Mouse (Mus musculus): ENCODE results near the gene Fam161a. TPM values are rescaled to one million over a fixed set of nuclear protein-coding genes. Genes with fewer than 3 reads are reported as not detected.

Fam161a gene
- polyA plus RNA-seq, 1 experiment from 2014 or later: 9.0 TPM

DNA sequence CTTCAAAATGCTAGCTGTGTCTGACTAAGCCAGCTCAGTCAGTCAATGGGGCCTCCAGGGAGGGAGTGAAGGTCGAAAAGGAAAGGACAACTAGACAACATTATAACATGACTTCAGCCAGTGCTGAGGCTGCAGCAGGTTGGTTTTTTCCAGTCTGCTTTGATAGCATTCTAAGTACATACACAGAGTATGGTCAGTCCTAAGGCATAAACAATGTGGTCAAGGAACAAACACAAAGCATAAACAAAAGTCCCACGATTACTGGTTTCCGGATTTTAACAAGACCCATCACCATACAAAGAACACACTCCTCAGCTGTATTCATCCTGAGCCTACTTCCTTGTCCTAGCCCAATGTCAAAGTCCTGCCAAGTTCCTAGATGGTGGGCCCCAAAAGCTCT, 21.8 kb upstream of the Fam161a start:
- no peak overlapping the region for H3K27ac ChIP-seq
- no peak overlapping the region for H3K9ac ChIP-seq
- no peaks in the 10 kb centered on the region for H3K36me3 ChIP-seq (replicated peaks; ENCODE audit: control insufficient read depth, insufficient read depth)
- DNase-seq (ENCODE audit: low spot score) (no peak), ATAC-seq (ENCODE audit: low FRiP score) (no peak)
- no peak overlapping the region for H3K4me2 ChIP-seq (replicated peaks)
- H3K4me1 ChIP-seq (replicated peaks; ENCODE audit: control insufficient read depth, insufficient read depth, low read length): peaks cover 15% of the 10 kb centered on the region
- H3K9me3 ChIP-seq (ENCODE audit: control insufficient read depth, low read length): no peaks in the 10 kb centered on the region
- H3K27me3 ChIP-seq (ENCODE audit: control insufficient read depth, insufficient read depth, low read length): no peaks in the 10 kb centered on the region
- WGBS: 91% methylated on average over 3 of the region's 3 CpGs
- no peak overlapping the region for H3K4me3 ChIP-seq (replicated peaks; ENCODE audit: low read length)

DNA sequence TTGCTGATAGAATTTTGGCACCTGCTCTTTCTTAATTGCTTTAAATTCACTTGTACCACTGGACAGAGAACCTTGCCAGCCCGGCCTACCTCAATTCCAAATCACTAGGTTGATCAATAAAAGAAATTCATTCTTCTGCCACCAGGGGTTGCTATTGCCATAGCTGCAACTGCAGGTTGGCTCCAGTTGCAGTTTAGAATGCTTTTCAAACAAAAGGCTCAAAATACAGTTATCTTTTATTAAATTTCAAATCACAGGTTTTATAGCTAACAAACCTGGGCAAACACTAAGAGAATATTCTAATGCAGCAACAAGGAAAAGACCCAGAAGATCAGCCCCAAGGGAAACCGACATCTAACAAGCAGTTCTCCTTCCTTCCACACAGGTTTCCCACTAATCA, 20.0 kb upstream of the Fam161a start:
- Histone ChIP-seq H3K27ac (no peak overlapping the region), H3K27me3 (ENCODE audit: control insufficient read depth, insufficient read depth, low read length) (no peaks in the 10 kb centered on the region), H3K36me3 (replicated peaks; ENCODE audit: control insufficient read depth, insufficient read depth) (no peaks in the 10 kb centered on the region), H3K4me1 (replicated peaks; ENCODE audit: control insufficient read depth, insufficient read depth, low read length) (peaks cover 16% of the 10 kb centered on the region), H3K4me2 (replicated peaks) (no peak overlapping the region), H3K9ac (no peak overlapping the region), H3K9me3 (ENCODE audit: control insufficient read depth, low read length) (no peaks in the 10 kb centered on the region), H3K4me3 (replicated peaks; ENCODE audit: low read length) (no peak overlapping the region)
- no peak for ATAC-seq (ENCODE audit: low FRiP score)
- WGBS: 45% methylated on average over 2 of the region's 2 CpGs
- DNase-seq (ENCODE audit: low spot score): peak; percentile 80

GRCm38 (mm10) chr11:22989786-22990185, 17.5 kb upstream of the Fam161a start:
- Histone ChIP-seq H3K9ac (peak overlapping the region; percentile 90), H3K4me1 (replicated peaks; ENCODE audit: control insufficient read depth, insufficient read depth, low read length) (peaks cover 17% of the 10 kb centered on the region), H3K4me2 (replicated peaks) (peak overlapping the region; percentile 85), H3K36me3 (replicated peaks; ENCODE audit: control insufficient read depth, insufficient read depth) (peaks cover 17% of the 10 kb centered on the region), H3K27ac (peak overlapping the region; percentile 96), H3K27me3 (ENCODE audit: control insufficient read depth, insufficient read depth, low read length) (no peaks in the 10 kb centered on the region), H3K4me3 (replicated peaks; ENCODE audit: low read length) (peak overlapping the region; percentile 79), H3K9me3 (ENCODE audit: control insufficient read depth, low read length) (no peaks in the 10 kb centered on the region)
- no peak for DNase-seq (ENCODE audit: low spot score)
- WGBS: 50% methylated on average over 1 of the region's 1 CpGs
- peak; percentile 2; the same call in 1 of the 2 replicates for ATAC-seq (ENCODE audit: low FRiP score)

GRCm38 (mm10) chr11:22990393-22991126, 16.8 kb upstream of the Fam161a start, which contains the start of gene Cct4:
Cct4 (plus strand) TSS chr11:22990519.
- peak within 1 kb of the TSS; percentile 79 for H3K4me3 ChIP-seq (replicated peaks; ENCODE audit: low read length)
- H3K9me3 ChIP-seq (ENCODE audit: control insufficient read depth, low read length): no peaks in the 10 kb centered on the region
- peaks cover 25% of the 10 kb centered on the region for H3K36me3 ChIP-seq (replicated peaks; ENCODE audit: control insufficient read depth, insufficient read depth)
- peak within 1 kb of the TSS; percentile 90 for H3K9ac ChIP-seq
- under 1% methylated on average over 66 of the region's 66 CpGs for WGBS
- peaks cover 17% of the 10 kb centered on the region for H3K4me1 ChIP-seq (replicated peaks; ENCODE audit: control insufficient read depth, insufficient read depth, low read length)
- DNase-seq (ENCODE audit: low spot score): peak; percentile 93
- peak within 1 kb of the TSS; percentile 96 for H3K27ac ChIP-seq
- H3K27me3 ChIP-seq (ENCODE audit: control insufficient read depth, insufficient read depth, low read length): no peaks in the 10 kb centered on the region
- ATAC-seq (ENCODE audit: low FRiP score): peak; percentile 98
- H3K4me2 ChIP-seq (replicated peaks): peak within 1 kb of the TSS; percentile 85

DNA sequence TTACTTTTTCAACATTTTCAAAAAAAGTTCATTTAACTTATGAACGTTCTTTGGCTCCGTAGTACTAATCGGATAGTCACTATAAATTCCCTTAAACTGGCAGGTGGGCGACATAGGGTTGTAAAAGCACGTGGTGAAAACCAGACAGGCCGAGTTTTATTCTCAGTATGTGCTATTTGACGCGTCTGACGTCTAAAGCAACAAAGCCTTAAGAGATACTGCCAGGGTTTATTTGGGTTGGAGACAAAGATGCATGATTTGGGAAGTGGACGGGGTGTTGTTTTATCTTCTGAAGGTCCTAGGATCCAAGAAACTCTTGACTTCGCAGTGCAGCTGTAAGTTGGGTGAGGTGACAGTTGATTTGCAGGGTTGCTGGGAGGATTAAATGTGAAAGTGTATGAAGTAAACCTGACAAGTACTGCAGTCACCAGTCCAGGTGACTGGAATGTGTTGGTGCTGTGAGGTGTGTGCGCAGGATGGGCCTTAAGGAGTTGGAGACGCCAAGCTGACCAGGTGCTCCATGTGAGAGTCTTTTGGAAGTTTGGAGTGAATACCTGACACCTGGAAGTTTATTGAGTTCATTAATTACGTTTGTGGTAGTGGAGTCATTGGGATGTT, 16.0 kb upstream of the Fam161a start:
- no peaks in the 10 kb centered on the region for H3K9me3 ChIP-seq (ENCODE audit: control insufficient read depth, low read length)
- peak overlapping the region; percentile 96; the same call in 1 of the 2 replicates for H3K27ac ChIP-seq
- H3K27me3 ChIP-seq (ENCODE audit: control insufficient read depth, insufficient read depth, low read length): no peaks in the 10 kb centered on the region
- no peak for DNase-seq (ENCODE audit: low spot score)
- H3K36me3 ChIP-seq (replicated peaks; ENCODE audit: control insufficient read depth, insufficient read depth): peaks cover 31% of the 10 kb centered on the region
- H3K4me3 ChIP-seq (replicated peaks; ENCODE audit: low read length): peak overlapping the region; percentile 79
- ATAC-seq (ENCODE audit: low FRiP score): no peak
- peaks cover 17% of the 10 kb centered on the region for H3K4me1 ChIP-seq (replicated peaks; ENCODE audit: control insufficient read depth, insufficient read depth, low read length)
- peak overlapping the region; percentile 85 for H3K4me2 ChIP-seq (replicated peaks)
- WGBS: 13% methylated on average over 14 of the region's 14 CpGs
- peak overlapping the region; percentile 90 for H3K9ac ChIP-seq

GRCm38 (mm10) chr11:22994271-22994670, 13.1 kb upstream of the Fam161a start:
- ATAC-seq (ENCODE audit: low FRiP score) (no peak), DNase-seq (ENCODE audit: low spot score) (no peak)
- 95% methylated on average over 2 of the region's 2 CpGs for WGBS
- no peak overlapping the region for H3K4me2 ChIP-seq (replicated peaks)
- H3K9me3 ChIP-seq (ENCODE audit: control insufficient read depth, low read length): no peaks in the 10 kb centered on the region
- no peaks in the 10 kb centered on the region for H3K27me3 ChIP-seq (ENCODE audit: control insufficient read depth, insufficient read depth, low read length)
- H3K27ac ChIP-seq: no peak overlapping the region
- H3K4me3 ChIP-seq (replicated peaks; ENCODE audit: low read length): no peak overlapping the region
- H3K9ac ChIP-seq: no peak overlapping the region
- H3K36me3 ChIP-seq (replicated peaks; ENCODE audit: control insufficient read depth, insufficient read depth): peaks cover 58% of the 10 kb centered on the region
- H3K4me1 ChIP-seq (replicated peaks; ENCODE audit: control insufficient read depth, insufficient read depth, low read length): peaks cover 17% of the 10 kb centered on the region

- Histone ChIP-seq H3K4me3 (replicated peaks; ENCODE audit: low read length) (no peak overlapping the region), H3K9ac (no peak overlapping the region), H3K4me2 (replicated peaks) (no peak overlapping the region), H3K9me3 (ENCODE audit: control insufficient read depth, low read length) (no peaks in the 10 kb centered on the region), H3K27ac (no peak overlapping the region), H3K27me3 (ENCODE audit: control insufficient read depth, insufficient read depth, low read length) (no peaks in the 10 kb centered on the region), H3K4me1 (replicated peaks; ENCODE audit: control insufficient read depth, insufficient read depth, low read length) (peaks cover 13% of the 10 kb centered on the region), H3K36me3 (replicated peaks; ENCODE audit: control insufficient read depth, insufficient read depth) (peaks cover 70% of the 10 kb centered on the region)
- no peak for ATAC-seq (ENCODE audit: low FRiP score)
- no peak for DNase-seq (ENCODE audit: low spot score)
- WGBS: 94% methylated on average over 4 of the region's 4 CpGs
Measured at GRCm38 (mm10) chr11:22995461-22995860, 11.9 kb upstream of the Fam161a start.

GRCm38 (mm10) chr11:22998308-22998707, 9.0 kb upstream of the Fam161a start:
- H3K27ac ChIP-seq: no peak overlapping the region
- no peak for ATAC-seq (ENCODE audit: low FRiP score)
- no peaks in the 10 kb centered on the region for H3K27me3 ChIP-seq (ENCODE audit: control insufficient read depth, insufficient read depth, low read length)
- no peaks in the 10 kb centered on the region for H3K9me3 ChIP-seq (ENCODE audit: control insufficient read depth, low read length)
- H3K4me2 ChIP-seq (replicated peaks): no peak overlapping the region
- no peaks in the 10 kb centered on the region for H3K4me1 ChIP-seq (replicated peaks; ENCODE audit: control insufficient read depth, insufficient read depth, low read length)
- no peak overlapping the region for H3K4me3 ChIP-seq (replicated peaks; ENCODE audit: low read length)
- peaks cover 95% of the 10 kb centered on the region for H3K36me3 ChIP-seq (replicated peaks; ENCODE audit: control insufficient read depth, insufficient read depth)
- DNase-seq (ENCODE audit: low spot score): no peak
- WGBS: 93% methylated on average over 1 of the region's 1 CpGs
- H3K9ac ChIP-seq: no peak overlapping the region

DNA sequence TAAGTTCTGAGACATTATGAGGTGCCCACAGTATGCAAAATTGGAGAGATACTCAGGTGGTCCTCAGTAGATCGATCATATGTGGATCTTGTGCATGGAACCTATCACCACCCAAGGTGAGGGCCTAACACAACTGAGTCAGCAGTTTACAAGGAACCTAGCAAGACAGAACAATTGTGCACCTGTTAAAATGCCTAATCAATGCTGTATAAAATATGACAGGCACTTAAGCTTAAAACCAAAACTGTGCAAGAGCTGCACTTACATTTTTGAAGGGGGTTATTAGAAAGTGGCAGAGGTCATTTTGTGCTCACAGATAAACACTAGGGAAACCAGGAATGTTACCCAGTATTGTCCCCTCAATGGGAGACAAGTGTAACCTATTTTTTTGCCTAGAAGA, 2.1 kb upstream of the Fam161a start:
- Histone ChIP-seq H3K36me3 (replicated peaks; ENCODE audit: control insufficient read depth, insufficient read depth) (peaks cover 51% of the 10 kb centered on the region), H3K4me1 (replicated peaks; ENCODE audit: control insufficient read depth, insufficient read depth, low read length) (0 out of 2 replicates have a peak, but pooled peaks cover 4% of the 10 kb centered on the region), H3K27ac (no peak overlapping the region), H3K9me3 (ENCODE audit: control insufficient read depth, low read length) (no peaks in the 10 kb centered on the region), H3K4me2 (replicated peaks) (no peak overlapping the region), H3K4me3 (replicated peaks; ENCODE audit: low read length) (no peak overlapping the region), H3K9ac (no peak overlapping the region), H3K27me3 (ENCODE audit: control insufficient read depth, insufficient read depth, low read length) (no peaks in the 10 kb centered on the region)
- DNase-seq (ENCODE audit: low spot score) (no peak), ATAC-seq (ENCODE audit: low FRiP score) (no peak)
- 88% methylated on average over 1 of the region's 1 CpGs for WGBS
